Mouse (Mus musculus) ES-Bruce4 (cell line): Measurements from ENCODE around the gene Mosmo.

Experiments
- CTCF ChIP-seq: IDR thresholded peaks from one replicate; pipeline ENCODE4 v1.8.1; 2011; ENCODE audit warnings: low read depth, low read length
- EP300 ChIP-seq: IDR thresholded peaks from 2 replicates; pipeline ENCODE4 v1.6.1; 2011; ENCODE audit warnings: low read depth, low read length; ENCODE audit not compliant: insufficient read depth

DNA sequence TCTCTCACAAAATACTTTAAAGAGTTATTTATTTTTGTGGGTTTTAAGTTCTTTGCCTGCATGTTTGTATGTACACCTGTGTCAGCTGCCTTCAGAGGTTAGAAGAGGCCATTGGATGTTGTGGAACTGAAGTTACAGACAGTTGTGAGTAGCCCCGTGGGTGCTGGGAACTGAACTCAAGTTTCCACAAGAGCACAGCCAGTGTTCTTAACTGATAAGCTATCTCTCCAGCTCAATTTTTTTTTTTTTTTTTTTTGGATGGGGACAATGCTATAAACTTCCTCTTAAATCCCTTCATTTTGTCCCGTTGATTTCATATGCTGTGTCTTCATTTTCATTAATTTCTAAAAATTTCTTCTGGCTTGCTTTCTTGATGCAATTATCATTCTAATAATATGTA is 35.8 kb downstream of the Mosmo start:
- TF ChIP-seq CTCF (no peak), EP300 (no peak)
